Mouse (Mus musculus): ENCODE data around the gene Hnf1b. TPM values are rescaled to one million over a fixed set of nuclear protein-coding genes. Genes with fewer than 3 reads are reported as not detected.

Gene Hnf1b
- 0.25 TPM in 1 of 2 replicates, not detected in the other for polyA plus RNA-seq (2014; fragmentation: Nextera tagmentation; extraction: Ambion mirVana)

- Histone ChIP-seq H3K4me2 (ENCODE audit: low read depth, severe bottlenecking) (peak within 1 kb of the TSS; percentile 32; the same call in 1 of the 2 replicates), H3K9me3 (ENCODE audit: control insufficient read depth, low read length) (no peaks in the 10 kb centered on the region), H3K36me3 (ENCODE audit: control insufficient read depth, insufficient read depth, low read length) (peaks cover 2% of the 10 kb centered on the region; the same call in 1 of the 2 replicates), H3K27ac (replicated peaks; ENCODE audit: low read depth, low read length) (no peak within 1 kb of the TSS), H3K9ac (ENCODE audit: low read length) (no peak within 1 kb of the TSS), H3K4me3 (ENCODE audit: low read depth, low read length) (0 out of 2 replicates have a peak within 1 kb of the TSS, but pooled peaks have one; percentile 2), H3K4me1 (ENCODE audit: control insufficient read depth, insufficient read depth, low read length) (peaks cover 24% of the 10 kb centered on the region), H3K27me3 (ENCODE audit: control insufficient read depth, insufficient read depth, low read length) (peaks cover 44% of the 10 kb centered on the region)
- 2% methylated on average over 33 of the region's 36 CpGs for WGBS
- ATAC-seq (ENCODE audit: insufficient number of reproducible peaks, low FRiP score, low TSS enrichment, low read depth) (no peak), DNase-seq (ENCODE audit: low spot score) (peak; percentile 61)
Measured at GRCm38 (mm10) chr11:83849529-83850335, at the start of gene Hnf1b. Gene Hnf1b, plus strand, starts transcription at chr11:83850063.

- Histone ChIP-seq H3K9me3 (ENCODE audit: control insufficient read depth, low read length) (no peaks in the 10 kb centered on the region), H3K4me1 (ENCODE audit: control insufficient read depth, insufficient read depth, low read length) (no peaks in the 10 kb centered on the region), H3K4me3 (ENCODE audit: low read depth, low read length) (no peak overlapping the region), H3K27ac (replicated peaks; ENCODE audit: low read depth, low read length) (no peak overlapping the region), H3K27me3 (ENCODE audit: control insufficient read depth, insufficient read depth, low read length) (no peaks in the 10 kb centered on the region), H3K4me2 (ENCODE audit: low read depth, severe bottlenecking) (no peak overlapping the region), H3K36me3 (ENCODE audit: control insufficient read depth, insufficient read depth, low read length) (no peaks in the 10 kb centered on the region), H3K9ac (ENCODE audit: low read length) (no peak overlapping the region)
- DNase-seq (ENCODE audit: low spot score), result peak; percentile 36
- ATAC-seq (ENCODE audit: insufficient number of reproducible peaks, low FRiP score, low TSS enrichment, low read depth), result no peak
- WGBS, result 65% methylated on average over 8 of the region's 8 CpGs
Measured at GRCm38 (mm10) chr11:83802166-83802565, 47.7 kb upstream of the Hnf1b start.

GRCm38 (mm10) chr11:83802581-83802980, 47.3 kb upstream of the Hnf1b start:
- 93% methylated on average over 4 of the region's 4 CpGs for WGBS
- Histone ChIP-seq H3K9ac (ENCODE audit: low read length) (no peak overlapping the region), H3K4me2 (ENCODE audit: low read depth, severe bottlenecking) (no peak overlapping the region), H3K36me3 (ENCODE audit: control insufficient read depth, insufficient read depth, low read length) (no peaks in the 10 kb centered on the region), H3K9me3 (ENCODE audit: control insufficient read depth, low read length) (no peaks in the 10 kb centered on the region), H3K27ac (replicated peaks; ENCODE audit: low read depth, low read length) (no peak overlapping the region), H3K4me1 (ENCODE audit: control insufficient read depth, insufficient read depth, low read length) (no peaks in the 10 kb centered on the region), H3K27me3 (ENCODE audit: control insufficient read depth, insufficient read depth, low read length) (no peaks in the 10 kb centered on the region), H3K4me3 (ENCODE audit: low read depth, low read length) (no peak overlapping the region)
- ATAC-seq (ENCODE audit: insufficient number of reproducible peaks, low FRiP score, low TSS enrichment, low read depth) (no peak), DNase-seq (ENCODE audit: low spot score) (no peak)

GRCm38 (mm10) chr11:83810441-83810840, 39.4 kb upstream of the Hnf1b start:
- no peaks in the 10 kb centered on the region for H3K9me3 ChIP-seq (ENCODE audit: control insufficient read depth, low read length)
- no peaks in the 10 kb centered on the region for H3K27me3 ChIP-seq (ENCODE audit: control insufficient read depth, insufficient read depth, low read length)
- WGBS, result 90% methylated on average over 8 of the region's 8 CpGs

GRCm38 (mm10) chr11:83815191-83815590, 34.7 kb upstream of the Hnf1b start:
- ATAC-seq (ENCODE audit: insufficient number of reproducible peaks, low FRiP score, low TSS enrichment, low read depth) (no peak), DNase-seq (ENCODE audit: low spot score) (no peak)
- Histone ChIP-seq H3K4me2 (ENCODE audit: low read depth, severe bottlenecking) (no peak overlapping the region), H3K36me3 (ENCODE audit: control insufficient read depth, insufficient read depth, low read length) (no peaks in the 10 kb centered on the region), H3K27me3 (ENCODE audit: control insufficient read depth, insufficient read depth, low read length) (no peaks in the 10 kb centered on the region), H3K27ac (replicated peaks; ENCODE audit: low read depth, low read length) (no peak overlapping the region), H3K4me1 (ENCODE audit: control insufficient read depth, insufficient read depth, low read length) (0 out of 2 replicates have a peak, but pooled peaks cover 5% of the 10 kb centered on the region), H3K9ac (ENCODE audit: low read length) (no peak overlapping the region), H3K4me3 (ENCODE audit: low read depth, low read length) (no peak overlapping the region), H3K9me3 (ENCODE audit: control insufficient read depth, low read length) (no peaks in the 10 kb centered on the region)
- 78% methylated on average over 5 of the region's 5 CpGs for WGBS

More at GRCm38 (mm10) chr11:83810441-83810840, 39.4 kb upstream of the Hnf1b start:
- H3K4me1 ChIP-seq (ENCODE audit: control insufficient read depth, insufficient read depth, low read length), result no peaks in the 10 kb centered on the region
- no peak overlapping the region for H3K27ac ChIP-seq (replicated peaks; ENCODE audit: low read depth, low read length)
- no peaks in the 10 kb centered on the region for H3K36me3 ChIP-seq (ENCODE audit: control insufficient read depth, insufficient read depth, low read length)
- ATAC-seq (ENCODE audit: insufficient number of reproducible peaks, low FRiP score, low TSS enrichment, low read depth) (no peak), DNase-seq (ENCODE audit: low spot score) (no peak)
- H3K4me2 ChIP-seq (ENCODE audit: low read depth, severe bottlenecking), result no peak overlapping the region
- H3K4me3 ChIP-seq (ENCODE audit: low read depth, low read length), result no peak overlapping the region
- no peak overlapping the region for H3K9ac ChIP-seq (ENCODE audit: low read length)

- Histone ChIP-seq H3K36me3 (ENCODE audit: control insufficient read depth, insufficient read depth, low read length) (no peaks in the 10 kb centered on the region), H3K27ac (replicated peaks; ENCODE audit: low read depth, low read length) (no peak overlapping the region), H3K4me2 (ENCODE audit: low read depth, severe bottlenecking) (no peak overlapping the region), H3K27me3 (ENCODE audit: control insufficient read depth, insufficient read depth, low read length) (no peaks in the 10 kb centered on the region), H3K4me3 (ENCODE audit: low read depth, low read length) (no peak overlapping the region), H3K9ac (ENCODE audit: low read length) (no peak overlapping the region), H3K4me1 (ENCODE audit: control insufficient read depth, insufficient read depth, low read length) (0 out of 2 replicates have a peak, but pooled peaks cover 6% of the 10 kb centered on the region), H3K9me3 (ENCODE audit: control insufficient read depth, low read length) (no peaks in the 10 kb centered on the region)
- 11% methylated on average over 9 of the region's 9 CpGs for WGBS
- peak; percentile 78 for DNase-seq (ENCODE audit: low spot score)
- ATAC-seq (ENCODE audit: insufficient number of reproducible peaks, low FRiP score, low TSS enrichment, low read depth), result no peak
Measured at GRCm38 (mm10) chr11:83815628-83816027, 34.2 kb upstream of the Hnf1b start.

- Histone ChIP-seq H3K27me3 (ENCODE audit: control insufficient read depth, insufficient read depth, low read length) (no peaks in the 10 kb centered on the region), H3K4me3 (ENCODE audit: low read depth, low read length) (no peak overlapping the region), H3K4me1 (ENCODE audit: control insufficient read depth, insufficient read depth, low read length) (0 out of 2 replicates have a peak, but pooled peaks cover 6% of the 10 kb centered on the region), H3K9ac (ENCODE audit: low read length) (no peak overlapping the region), H3K27ac (replicated peaks; ENCODE audit: low read depth, low read length) (no peak overlapping the region), H3K4me2 (ENCODE audit: low read depth, severe bottlenecking) (no peak overlapping the region), H3K9me3 (ENCODE audit: control insufficient read depth, low read length) (no peaks in the 10 kb centered on the region), H3K36me3 (ENCODE audit: control insufficient read depth, insufficient read depth, low read length) (no peaks in the 10 kb centered on the region)
- DNase-seq (ENCODE audit: low spot score), result no peak
- WGBS, result 77% methylated on average over 6 of the region's 6 CpGs
- ATAC-seq (ENCODE audit: insufficient number of reproducible peaks, low FRiP score, low TSS enrichment, low read depth), result no peak
Measured at GRCm38 (mm10) chr11:83817048-83817447, 32.8 kb upstream of the Hnf1b start.

GRCm38 (mm10) chr11:83817994-83818393, 31.9 kb upstream of the Hnf1b start:
- no peaks in the 10 kb centered on the region for H3K9me3 ChIP-seq (ENCODE audit: control insufficient read depth, low read length)
- 75% methylated on average over 4 of the region's 4 CpGs for WGBS
- no peaks in the 10 kb centered on the region for H3K36me3 ChIP-seq (ENCODE audit: control insufficient read depth, insufficient read depth, low read length)
- H3K4me2 ChIP-seq (ENCODE audit: low read depth, severe bottlenecking), result no peak overlapping the region
- ATAC-seq (ENCODE audit: insufficient number of reproducible peaks, low FRiP score, low TSS enrichment, low read depth), result no peak
- no peak overlapping the region for H3K9ac ChIP-seq (ENCODE audit: low read length)
- H3K27ac ChIP-seq (replicated peaks; ENCODE audit: low read depth, low read length), result no peak overlapping the region
- 0 out of 2 replicates have a peak, but pooled peaks cover 6% of the 10 kb centered on the region for H3K4me1 ChIP-seq (ENCODE audit: control insufficient read depth, insufficient read depth, low read length)
- H3K27me3 ChIP-seq (ENCODE audit: control insufficient read depth, insufficient read depth, low read length), result no peaks in the 10 kb centered on the region
- no peak overlapping the region for H3K4me3 ChIP-seq (ENCODE audit: low read depth, low read length)
- DNase-seq (ENCODE audit: low spot score), result no peak
